Mouse (Mus musculus): ENCODE results near the gene Olfr1442.
"Not testable (repeated sequence)": the region's sequence is repeated elsewhere in the genome, so short reads cannot be mapped to it uniquely, and the experiment has no call there.

The Olfr1442 gene

DNA sequence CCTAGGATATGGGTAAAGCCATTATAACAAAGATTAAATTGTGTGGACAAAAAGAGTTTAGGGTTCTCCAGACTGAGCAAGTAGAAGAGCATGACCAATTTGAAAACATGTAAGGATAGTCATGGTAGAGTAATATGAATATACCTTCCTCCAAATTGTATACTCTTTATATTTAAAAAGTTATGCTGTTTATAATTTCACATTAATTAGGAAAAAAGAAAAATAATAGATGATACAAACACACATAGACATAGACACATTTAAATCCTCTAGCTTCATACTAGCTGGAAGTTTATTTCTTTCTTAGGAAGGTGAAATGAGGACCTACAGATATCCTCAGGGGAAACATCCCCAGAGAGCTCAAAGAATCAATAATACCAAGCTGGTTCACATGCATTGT, at the start of gene Olfr1442:
Gene Olfr1442 (plus strand): TSS at position 301 of the 400 bp plus-strand sequence.
- DNase-seq, result no peak

DNA sequence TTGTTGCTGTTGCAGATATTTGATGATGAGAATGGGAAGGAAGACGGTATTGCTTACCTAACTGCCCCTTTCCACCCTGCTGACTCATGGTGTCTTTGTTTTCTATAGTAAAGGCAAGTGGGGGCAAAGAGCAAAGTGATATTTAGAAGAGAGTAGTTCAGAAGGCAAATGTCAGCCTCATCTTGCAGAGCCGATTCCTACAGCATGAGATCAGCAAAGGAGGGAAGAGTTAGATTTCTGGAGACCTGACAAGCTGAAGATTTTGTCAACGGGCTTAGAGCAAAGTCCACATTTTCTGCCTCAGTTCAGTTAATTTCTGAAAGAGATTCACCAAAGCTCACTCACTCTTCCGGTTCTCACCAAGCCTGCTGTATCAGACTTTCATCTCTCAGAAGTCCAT, 37.1 kb upstream of the Olfr1442 start, which contains the start of gene Glyat:
Gene Glyat (plus strand): TSS at position 133 of the 400 bp plus-strand sequence.
- peak; percentile 74 to 81 for DNase-seq

DNA sequence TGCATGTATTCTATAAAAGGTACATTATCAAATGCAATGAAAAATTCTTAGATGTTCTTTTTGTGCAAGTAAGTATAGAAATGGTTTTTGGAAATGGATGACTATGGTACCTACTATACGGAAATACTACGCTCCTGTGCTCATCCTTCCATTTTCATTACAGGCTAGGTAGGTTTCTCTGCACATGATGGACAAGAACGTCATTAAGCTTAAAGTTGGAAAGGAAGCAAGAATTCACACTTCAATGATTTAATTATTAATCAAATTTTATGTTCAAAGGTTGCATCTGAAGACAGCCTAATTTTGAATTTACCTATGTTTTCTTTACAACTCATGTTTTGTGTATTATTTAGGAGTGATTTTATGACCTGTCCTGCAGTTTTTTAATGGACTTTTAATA, 36.0 kb upstream of the Olfr1442 start:
- peak in 1 of 2 experiments; percentile 21 for DNase-seq

GRCm38 (mm10) chr19:12634963-12635362, 35.3 kb upstream of the Olfr1442 start:
- DNase-seq, result no peak

GRCm38 (mm10) chr19:12636863-12637262, 33.4 kb upstream of the Olfr1442 start:
- DNase-seq, result no peak

- DNase-seq, result no peak
These were observed 32.2 kb upstream of the Olfr1442 start for GRCm38 (mm10) chr19:12638049-12638448.

DNA sequence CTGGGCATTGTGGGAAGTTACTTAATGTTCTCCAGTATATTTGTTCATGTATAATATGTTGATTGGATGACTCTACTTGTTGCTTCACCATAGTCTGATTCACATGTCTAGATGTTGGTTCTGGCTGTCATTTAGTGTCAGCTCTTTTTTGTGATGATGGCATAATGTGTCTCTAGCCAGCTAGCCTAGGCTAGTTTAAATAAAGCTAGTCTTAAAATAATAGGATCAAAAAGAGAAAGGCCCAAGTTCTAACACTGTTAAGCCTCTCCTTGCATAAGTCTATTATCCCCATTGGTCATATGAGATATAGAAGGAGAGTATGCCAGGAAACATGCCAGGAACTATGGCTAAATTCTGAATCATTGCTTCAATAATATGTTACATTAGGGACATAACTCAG, 20.7 kb upstream of the Olfr1442 start:
- no peak for DNase-seq

DNA sequence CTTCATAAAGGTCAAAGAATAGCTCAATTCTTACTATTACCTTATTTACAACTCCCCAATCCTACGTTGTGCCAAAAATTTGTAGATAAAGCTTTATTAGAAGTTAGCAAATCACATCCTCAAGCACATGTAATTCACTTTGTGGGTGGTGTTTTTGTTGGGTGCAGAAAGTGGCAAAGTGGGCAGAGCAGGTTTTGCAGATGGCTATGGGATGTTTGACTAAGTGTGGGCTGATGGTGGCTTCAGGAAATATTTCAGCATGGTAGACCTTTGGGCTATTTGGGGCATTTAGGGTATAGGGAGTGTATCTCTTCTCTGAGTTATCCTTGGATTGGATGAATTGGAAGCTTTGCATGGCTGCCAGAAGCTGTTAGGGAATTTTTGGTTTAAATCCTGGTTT, 4.1 kb upstream of the Olfr1442 start:
- DNase-seq, result no peak

DNA sequence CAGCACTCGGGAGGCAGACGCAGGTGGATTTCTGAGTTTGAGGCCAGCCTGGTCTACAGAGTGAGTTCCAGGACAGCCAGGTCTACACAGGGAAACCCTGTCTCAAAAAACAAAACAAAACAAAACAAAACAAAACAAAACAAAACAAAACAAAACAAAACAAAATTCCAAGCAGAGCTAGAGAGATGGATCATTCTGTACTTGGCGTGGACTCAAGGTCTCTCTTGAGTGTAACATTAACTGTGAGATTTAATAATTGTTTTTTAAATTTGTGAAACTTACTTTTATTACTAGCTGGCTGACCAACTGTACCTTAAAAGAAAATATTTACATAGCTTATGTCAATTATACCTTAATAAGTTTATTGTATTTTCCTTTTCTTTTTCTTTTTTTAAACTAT, 1.6 kb upstream of the Olfr1442 start:
- DNase-seq, result not testable (repeated sequence)

DNA sequence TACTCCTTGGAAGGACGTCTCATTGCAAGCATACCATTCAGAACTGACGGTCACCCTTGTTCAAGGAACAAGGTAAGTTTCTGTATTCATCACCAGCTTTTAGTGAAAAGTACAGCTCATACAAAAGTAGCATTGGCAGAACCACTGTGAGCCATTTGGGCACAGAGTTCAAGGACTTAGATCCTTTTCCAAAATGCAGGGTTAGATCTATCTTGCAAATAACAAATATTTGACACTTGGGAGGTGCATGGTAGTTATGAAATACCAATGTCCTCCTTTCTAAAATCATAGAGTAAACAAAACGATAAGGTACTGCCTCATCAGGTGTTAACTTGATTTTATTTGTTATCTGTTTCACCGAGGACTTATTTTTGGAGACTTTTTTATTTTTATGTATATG, 812 bp downstream of the Olfr1442 start:
- DNase-seq, result no peak

DNA sequence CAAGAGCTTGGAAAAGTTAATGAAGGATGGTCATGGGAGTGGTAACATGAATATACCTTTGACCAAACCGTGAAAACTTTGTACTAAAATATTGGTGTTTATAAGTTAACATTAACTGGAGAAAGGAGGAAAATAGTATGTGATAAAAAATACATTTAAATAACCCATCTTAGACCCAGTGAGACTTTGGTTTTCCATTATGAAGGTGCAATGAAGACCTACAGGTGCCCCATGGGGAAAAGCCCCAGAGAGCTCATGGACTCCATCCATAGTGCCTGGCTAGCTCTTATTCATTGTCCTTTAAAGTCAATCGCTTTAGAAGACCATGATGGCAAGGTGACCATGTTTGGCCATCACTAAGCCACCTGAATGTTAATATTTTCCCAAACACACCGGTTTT, 7.6 kb downstream of the Olfr1442 start, which contains the start of gene Olfr1443:
Gene Olfr1443 (plus strand): TSS at position 301 of the 400 bp plus-strand sequence.
- DNase-seq, result no peak

DNA sequence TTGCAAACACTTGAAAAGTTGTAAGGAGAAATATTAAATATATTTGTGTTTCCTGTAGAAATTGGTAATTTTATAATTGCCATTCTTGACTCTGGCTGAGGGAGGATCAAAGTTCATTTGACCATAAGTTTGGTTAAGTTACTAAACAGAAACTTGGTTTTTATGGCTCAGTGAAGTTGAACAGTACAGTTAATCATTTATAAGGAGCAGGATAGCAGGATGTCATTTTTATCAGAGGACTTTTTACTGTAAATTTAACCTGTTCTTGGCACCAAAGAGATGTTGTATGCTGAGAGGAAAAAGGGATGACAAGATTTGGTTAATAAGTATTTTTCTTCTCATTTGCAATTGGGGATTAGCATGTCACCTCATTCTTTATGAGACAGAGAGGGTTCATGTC, 14.4 kb downstream of the Olfr1442 start:
- peak in 1 of 2 experiments; percentile 78 for DNase-seq

DNA sequence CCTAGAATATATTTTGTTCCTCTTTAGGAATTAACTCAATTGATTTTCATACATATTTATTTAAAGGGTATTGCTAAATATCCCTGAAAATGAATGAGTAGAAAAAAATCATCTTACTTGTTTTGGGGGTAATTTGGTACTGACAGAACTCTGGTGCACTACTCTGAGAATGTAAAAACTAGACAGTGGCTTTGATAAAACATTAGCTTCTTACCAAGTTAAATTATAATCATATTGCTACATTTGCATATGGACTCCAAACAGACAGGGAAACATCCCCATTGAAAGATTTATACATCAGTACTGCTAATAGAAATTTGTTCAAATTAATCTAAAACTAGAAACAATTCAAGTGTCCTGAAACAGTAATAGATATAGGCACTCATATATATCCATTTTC, 15.0 kb downstream of the Olfr1442 start:
- DNase-seq, result peak in 1 of 2 experiments; percentile 32

DNA sequence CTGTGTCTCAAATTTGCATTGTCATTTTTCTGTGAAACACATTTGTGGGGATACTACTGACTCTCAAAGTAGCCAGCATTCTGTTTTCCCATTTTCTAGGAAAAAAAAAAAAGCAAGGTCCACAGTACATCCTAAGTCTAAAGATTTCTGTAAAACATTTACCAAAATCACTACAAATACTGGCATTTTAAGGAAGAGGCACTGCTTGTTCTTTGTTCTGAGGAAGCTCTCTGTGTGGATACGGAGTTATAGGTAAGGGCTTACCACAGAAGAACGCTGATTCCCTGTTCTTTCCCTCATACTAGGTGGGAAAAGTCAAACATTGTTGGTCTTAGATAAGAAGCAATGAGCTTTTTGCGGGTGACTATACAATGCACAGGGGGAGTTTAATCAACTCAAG, 25.4 kb downstream of the Olfr1442 start, which contains the start of gene Keg1:
Gene Keg1 (plus strand): TSS at position 197 of the 400 bp plus-strand sequence.
- DNase-seq, result peak; percentile 37 to 82

DNA sequence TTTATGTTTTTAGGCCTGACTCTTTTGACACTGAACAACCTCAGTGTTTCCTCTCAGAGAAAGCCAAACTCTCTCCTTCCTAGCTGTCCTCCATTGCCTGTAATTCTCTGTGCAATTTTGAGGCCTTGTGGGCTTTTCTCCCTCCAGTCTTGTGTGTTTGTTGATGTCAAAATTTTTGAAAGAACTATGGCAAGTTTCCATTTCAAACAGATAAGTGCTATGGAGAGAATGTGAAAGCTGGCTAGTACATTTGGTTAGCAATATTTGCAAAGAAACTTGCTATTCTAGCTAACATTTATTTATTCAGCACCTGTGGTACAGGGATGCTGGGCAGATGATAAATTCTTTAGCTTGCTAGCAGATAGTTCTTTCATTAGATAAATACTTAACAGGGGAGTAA, 26.0 kb downstream of the Olfr1442 start:
- DNase-seq, result no peak

DNA sequence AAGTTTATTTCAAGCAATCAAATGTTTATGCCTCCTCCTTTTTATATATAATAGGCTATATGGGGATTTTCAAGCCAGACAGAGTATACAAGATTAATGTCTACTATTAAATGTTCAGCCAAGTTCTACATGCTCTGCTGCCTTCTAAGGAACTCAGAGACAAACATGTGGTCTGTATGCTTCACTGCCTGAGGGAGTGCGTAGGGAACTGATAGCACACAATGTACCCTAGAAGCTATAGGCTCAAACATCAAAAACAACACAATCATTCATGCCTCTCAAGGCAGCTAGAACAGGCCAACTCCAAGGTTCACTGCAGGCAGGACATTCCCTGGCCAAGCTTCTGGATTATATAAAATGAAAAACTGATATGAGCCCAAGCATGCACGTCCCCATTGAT, 38.2 kb downstream of the Olfr1442 start:
- DNase-seq, result no peak

- no peak for DNase-seq
These were observed 38.7 kb downstream of the Olfr1442 start for GRCm38 (mm10) chr19:12708986-12709385.

- no peak for DNase-seq
These were observed 49.0 kb downstream of the Olfr1442 start for GRCm38 (mm10) chr19:12719189-12719588.

GRCm38 (mm10) chr19:12720463-12720862, 50.2 kb downstream of the Olfr1442 start:
- peak in 1 of 2 experiments; percentile 34 for DNase-seq

GRCm38 (mm10) chr19:12720919-12721318, 50.7 kb downstream of the Olfr1442 start:
- peak in 1 of 2 experiments; percentile 39 for DNase-seq

GRCm38 (mm10) chr19:12721596-12721995, 51.4 kb downstream of the Olfr1442 start:
- DNase-seq, result peak; percentile 32 to 65

- DNase-seq, result peak; percentile 26 to 57
These were observed 52.1 kb downstream of the Olfr1442 start for GRCm38 (mm10) chr19:12722308-12722707.

DNA sequence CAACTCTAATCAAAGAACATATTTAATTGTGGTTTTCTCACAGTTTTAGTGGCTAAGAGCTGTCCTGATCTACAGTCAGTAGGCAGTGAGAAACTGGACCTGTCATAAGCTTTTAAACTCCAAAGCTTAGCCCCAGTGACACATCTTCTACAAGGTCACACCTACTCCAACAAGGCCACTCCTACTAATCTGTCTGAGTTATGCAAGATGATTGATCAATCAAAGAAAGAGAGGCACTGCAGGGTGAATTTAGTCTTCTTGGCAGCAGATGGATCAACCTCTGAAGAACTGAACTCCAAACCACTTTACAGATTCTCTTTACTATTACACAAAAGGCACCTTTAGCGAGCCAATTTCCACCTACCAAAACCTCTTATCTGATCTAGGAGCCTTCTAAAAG, 55.6 kb downstream of the Olfr1442 start:
- DNase-seq, result no peak

Measured in kidney, adult 8-10 months (tissue).